Mouse (Mus musculus): ENCODE results near the gene Clcn2.
A peak's percentile ranks its signal among the peaks of the same experiment; 100 is the strongest.

Clcn2 gene

GRCm38 (mm10) chr16:20722736-20723135, 5.2 kb upstream of the Clcn2 start:
- no peak for DNase-seq (ENCODE audit: low spot score)

GRCm38 (mm10) chr16:20721808-20722207, 4.3 kb upstream of the Clcn2 start:
- DNase-seq (ENCODE audit: low spot score) = no peak

GRCm38 (mm10) chr16:20717978-20718670, 578 bp upstream of the Clcn2 start:
- DNase-seq (ENCODE audit: low spot score) = no peak

- DNase-seq (ENCODE audit: low spot score) = no peak
Observed at GRCm38 (mm10) chr16:20716841-20717180, 735 bp downstream of the Clcn2 start.

GRCm38 (mm10) chr16:20715976-20716840, 1.3 kb downstream of the Clcn2 start:
- DNase-seq (ENCODE audit: low spot score) = peak; percentile 85

- DNase-seq (ENCODE audit: low spot score) = no peak
Observed at GRCm38 (mm10) chr16:20715566-20715965, 2.0 kb downstream of the Clcn2 start.

- DNase-seq (ENCODE audit: low spot score) = no peak
Observed at GRCm38 (mm10) chr16:20715161-20715560, 2.4 kb downstream of the Clcn2 start.

- DNase-seq (ENCODE audit: low spot score) = no peak
Observed at GRCm38 (mm10) chr16:20714307-20715080, 3.1 kb downstream of the Clcn2 start.

- no peak for DNase-seq (ENCODE audit: low spot score)
Observed at GRCm38 (mm10) chr16:20712889-20713288, 4.7 kb downstream of the Clcn2 start.

GRCm38 (mm10) chr16:20712190-20712589, 5.4 kb downstream of the Clcn2 start:
- DNase-seq (ENCODE audit: low spot score) = no peak

- DNase-seq (ENCODE audit: low spot score) = no peak
Observed at GRCm38 (mm10) chr16:20710810-20711209, 6.7 kb downstream of the Clcn2 start.

GRCm38 (mm10) chr16:20710370-20710769, 7.2 kb downstream of the Clcn2 start:
- no peak for DNase-seq (ENCODE audit: low spot score)

GRCm38 (mm10) chr16:20708939-20709734, 8.4 kb downstream of the Clcn2 start:
- DNase-seq (ENCODE audit: low spot score) = peak; percentile 85

- DNase-seq (ENCODE audit: low spot score) = no peak
Observed at GRCm38 (mm10) chr16:20708220-20708938, 9.2 kb downstream of the Clcn2 start.

GRCm38 (mm10) chr16:20706407-20707055, 11.0 kb downstream of the Clcn2 start:
- no peak for DNase-seq (ENCODE audit: low spot score)

- DNase-seq (ENCODE audit: low spot score) = no peak
Observed at GRCm38 (mm10) chr16:20705786-20706185, 11.8 kb downstream of the Clcn2 start.

- DNase-seq (ENCODE audit: low spot score) = no peak
Observed at GRCm38 (mm10) chr16:20703699-20704400, 13.7 kb downstream of the Clcn2 start.

- no peak for DNase-seq (ENCODE audit: low spot score)
Observed at GRCm38 (mm10) chr16:20703071-20703470, 14.5 kb downstream of the Clcn2 start.

GRCm38 (mm10) chr16:20702522-20702893, 15.0 kb downstream of the Clcn2 start:
- DNase-seq (ENCODE audit: low spot score) = peak; percentile 84

Data from retina, embryonic 14.5 days (tissue).